Mouse (Mus musculus) small intestine, adult 2 months (tissue): ENCODE measurements around the gene Gstp3.

ENCODE experiments used
- CTCF ChIP-seq: fragments of 200-500 bp; IDR thresholded peaks from 2 replicates; pipeline ENCODE4 v1.5.1; 2012; ENCODE audit warnings: low read depth, mild to moderate bottlenecking, control low read depth, inconsistent platforms, low read length, moderate library complexity, mixed read lengths; ENCODE audit not compliant: insufficient replicate concordance, insufficient read length; ENCODE audit errors: extremely low read depth
- POLR2A ChIP-seq: fragments of 200-500 bp; IDR thresholded peaks from 2 replicates; pipeline ENCODE4 v1.6.1; 2012; ENCODE audit warnings: low read depth, mild to moderate bottlenecking, control low read depth, inconsistent platforms, low read length, moderate library complexity

GRCm38 (mm10) chr19:4095802-4096201, 36.4 kb upstream of the Gstp3 start:
- TF ChIP-seq POLR2A (no peak), CTCF (no peak)
